Mouse (Mus musculus) stomach, postnatal 0 days (tissue): ENCODE results near the gene Plcxd2. TPM values are rescaled to one million over a fixed set of nuclear protein-coding genes. Genes with fewer than 3 reads are reported as not detected.
A peak's percentile ranks its signal among the peaks of the same experiment; 100 is the strongest.

Experiments used
- ATAC-seq: fragments of 200-750 bp; cut with Nextera tagmentation; 2 replicates; pipeline ENCODE4 v1.8.0; 2017; ENCODE audit not compliant: low FRiP score, low TSS enrichment
- DNase-seq: peaks from one replicate; pipeline ENCODE4 v3.0.0-alpha.2; 2016; ENCODE audit warnings: low spot score
- H3K27ac ChIP-seq: fragments of 300-500 bp; sonication (generic); replicated peaks from 2 replicates; pipeline ENCODE4 v1.5.1; 2014; ENCODE audit warnings: mild to moderate bottlenecking, control low read depth
- H3K27me3 ChIP-seq: fragments of 300-500 bp; sonication (generic); 2 replicates; pipeline ENCODE4 v1.6.1; 2014; ENCODE audit warnings: low read length; ENCODE audit not compliant: control insufficient read depth, insufficient read depth
- H3K36me3 ChIP-seq: fragments of 300-500 bp; sonication (generic); 2 replicates; pipeline ENCODE4 v1.6.1; 2014; ENCODE audit warnings: low read length, mixed read lengths; ENCODE audit not compliant: control insufficient read depth, insufficient read depth
- H3K4me1 ChIP-seq: fragments of 300-500 bp; sonication (generic); replicated peaks from 2 replicates; pipeline ENCODE4 v1.6.1; 2014; ENCODE audit warnings: antibody characterized with exemption; ENCODE audit not compliant: control insufficient read depth, insufficient read depth
- H3K4me2 ChIP-seq: fragments of 300-500 bp; sonication (generic); replicated peaks from 2 replicates; pipeline ENCODE4 v1.6.1; 2014; ENCODE audit warnings: low read depth, mild to moderate bottlenecking, control low read depth, moderate library complexity
- H3K4me3 ChIP-seq: fragments of 300-500 bp; sonication (generic); 2 replicates; pipeline ENCODE4 v1.5.1; 2014; ENCODE audit warnings: low read depth, low read length, control low read depth
- H3K9ac ChIP-seq: fragments of 300-500 bp; sonication (generic); 2 replicates; pipeline ENCODE4 v1.6.1; 2014; ENCODE audit warnings: mild to moderate bottlenecking, low read length, control low read depth, mixed read lengths
- H3K9me3 ChIP-seq: fragments of 300-500 bp; sonication (generic); 2 replicates; pipeline ENCODE4 v1.6.1; 2016; ENCODE audit warnings: low read length; ENCODE audit not compliant: control insufficient read depth
- CTCF ChIP-seq: IDR thresholded peaks from 2 replicates; pipeline ENCODE4 v1.5.1; 2016; ENCODE audit warnings: antibody characterized with exemption, low read depth, mild to moderate bottlenecking, moderate library complexity
- EP300 ChIP-seq: optimal IDR thresholded peaks from 2 replicates; pipeline ENCODE3; 2016; ENCODE audit warnings: antibody characterized with exemption
- WGBS: fragments of 180-500 bp; shearing (Covaris S2); extraction: QIAGEN DNeasy Blood & Tissue Kit; methylation state at CpG from one replicate; pipeline ENCODE4 v1.1.7; 2014; 5-methylcytosine and 5-hydroxymethylcytosine counted together
- polyA plus RNA-seq: library from polyadenylated mRNA; unstranded; fragments of >200 nt; fragmentation: Nextera tagmentation; extraction: Ambion mirVana; gene quantifications from 2 replicates; pipeline ENCODE4 v1.2.1, GENCODE M21; 2015

The Plcxd2 gene
- polyA plus RNA-seq, 1 experiment from 2014 or later: 2.2 TPM

- no peaks in the 10 kb centered on the region for H3K9me3 ChIP-seq
- WGBS: 88% methylated on average over 3 of the region's 3 CpGs
- DNase-seq: no peak
Measured at GRCm38 (mm10) chr16:46000976-46001375, 9.0 kb downstream of the Plcxd2 start.

GRCm38 (mm10) chr16:45999374-46000191 is 10.4 kb downstream of the Plcxd2 start:
- no peaks in the 10 kb centered on the region for H3K4me1 ChIP-seq
- no peak overlapping the region for H3K9ac ChIP-seq
- DNase-seq (no peak), ATAC-seq (no peak)
- no peaks in the 10 kb centered on the region for H3K27me3 ChIP-seq
- no peak for TF ChIP-seq EP300
- no peak for TF ChIP-seq CTCF
- WGBS: 72% methylated on average over 10 of the region's 10 CpGs
- no peak overlapping the region for H3K27ac ChIP-seq
- no peak overlapping the region for H3K4me2 ChIP-seq
- no peak overlapping the region for H3K4me3 ChIP-seq
- H3K36me3 ChIP-seq: no peaks in the 10 kb centered on the region
- no peaks in the 10 kb centered on the region for H3K9me3 ChIP-seq

More at GRCm38 (mm10) chr16:46000976-46001375, 9.0 kb downstream of the Plcxd2 start:
- no peak overlapping the region for H3K4me3 ChIP-seq
- no peak overlapping the region for H3K27ac ChIP-seq
- no peak for ATAC-seq
- H3K9ac ChIP-seq: no peak overlapping the region
- no peak overlapping the region for H3K4me2 ChIP-seq
- H3K4me1 ChIP-seq: no peaks in the 10 kb centered on the region
- H3K27me3 ChIP-seq: no peaks in the 10 kb centered on the region
- no peaks in the 10 kb centered on the region for H3K36me3 ChIP-seq
- no peak for TF ChIP-seq CTCF
- no peak for TF ChIP-seq EP300

GRCm38 (mm10) chr16:45998231-45998630 is 11.8 kb downstream of the Plcxd2 start:
- no peak for TF ChIP-seq CTCF
- Histone ChIP-seq H3K27me3 (no peaks in the 10 kb centered on the region), H3K4me3 (no peak overlapping the region), H3K9ac (no peak overlapping the region), H3K9me3 (no peaks in the 10 kb centered on the region), H3K4me2 (no peak overlapping the region), H3K4me1 (no peaks in the 10 kb centered on the region), H3K36me3 (no peaks in the 10 kb centered on the region), H3K27ac (no peak overlapping the region)
- DNase-seq (no peak), ATAC-seq (no peak)
- 78% methylated on average over 7 of the region's 7 CpGs for WGBS

GRCm38 (mm10) chr16:45990901-45991676 is 18.9 kb downstream of the Plcxd2 start:
- WGBS: 45% methylated on average over 10 of the region's 10 CpGs
- DNase-seq (no peak), ATAC-seq (no peak)
- peak; percentile 55 for TF ChIP-seq CTCF
- no peak for TF ChIP-seq EP300
- no peak overlapping the region for H3K4me2 ChIP-seq
- H3K9ac ChIP-seq: no peak overlapping the region
- no peaks in the 10 kb centered on the region for H3K27me3 ChIP-seq
- no peak overlapping the region for H3K4me3 ChIP-seq
- no peak overlapping the region for H3K27ac ChIP-seq
- H3K36me3 ChIP-seq: no peaks in the 10 kb centered on the region
- no peaks in the 10 kb centered on the region for H3K9me3 ChIP-seq
- H3K4me1 ChIP-seq: no peaks in the 10 kb centered on the region

GRCm38 (mm10) chr16:45986236-45986635 is 23.8 kb downstream of the Plcxd2 start:
- no peak overlapping the region for H3K4me2 ChIP-seq
- H3K36me3 ChIP-seq: no peaks in the 10 kb centered on the region
- no peaks in the 10 kb centered on the region for H3K9me3 ChIP-seq
- no peaks in the 10 kb centered on the region for H3K27me3 ChIP-seq
- TF ChIP-seq EP300 (no peak), CTCF (no peak)
- no peak overlapping the region for H3K4me3 ChIP-seq
- H3K9ac ChIP-seq: no peak overlapping the region
- no peak for ATAC-seq
- no peaks in the 10 kb centered on the region for H3K4me1 ChIP-seq
- no peak for DNase-seq
- WGBS: 70% methylated on average over 1 of the region's 1 CpGs
- no peak overlapping the region for H3K27ac ChIP-seq
